Mouse (Mus musculus) adipocyte (in vitro differentiated cells): ENCODE data around the gene Nim1k.

Source experiments
- DNase-seq: peaks from one replicate; pipeline ENCODE4 v3.0.0-alpha.2; 2016; ENCODE audit warnings: low spot score

The Nim1k gene

DNA sequence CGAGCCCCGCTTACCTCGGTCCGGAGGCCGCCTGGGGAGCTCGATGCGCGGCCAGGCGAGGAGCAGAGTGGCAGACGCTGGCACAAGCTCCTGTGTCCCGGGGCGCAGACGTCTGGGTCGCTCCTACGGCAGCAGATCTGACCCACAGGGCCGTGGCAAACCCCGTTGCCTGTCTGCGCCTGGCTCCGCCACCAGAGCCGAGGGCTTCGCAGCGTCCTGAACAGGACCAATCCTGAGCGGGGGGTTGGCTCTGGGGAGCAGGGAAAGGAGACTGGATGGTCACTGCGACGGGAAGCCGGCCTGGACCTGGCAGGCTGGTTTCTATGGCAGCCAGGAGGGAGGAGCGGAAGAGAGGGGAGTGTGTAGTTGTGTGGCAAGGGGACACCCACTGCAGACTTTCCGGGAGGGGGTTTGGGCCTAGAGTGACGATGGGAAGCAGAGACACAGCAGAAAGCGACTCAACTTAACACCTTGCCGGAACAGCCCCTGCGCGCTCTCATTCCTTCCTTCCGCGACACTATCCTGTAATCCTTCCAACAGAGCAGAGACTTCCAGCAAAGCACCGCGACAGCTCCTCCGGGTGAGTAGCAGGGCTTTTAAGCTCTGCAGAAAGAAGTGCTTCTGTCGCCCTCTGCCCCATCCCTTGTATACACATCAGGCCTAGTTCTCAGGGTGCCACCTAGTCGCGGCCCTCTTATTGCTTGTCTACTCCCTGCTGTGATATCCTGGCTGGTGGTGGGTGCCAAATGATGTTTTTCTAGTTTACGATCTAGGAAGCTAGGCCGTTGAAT lies at the start of gene Nim1k:
Gene Nim1k (minus strand): TSS at position 202 of the 791 bp plus-strand sequence.
- DNase-seq = peak; percentile 79

DNA sequence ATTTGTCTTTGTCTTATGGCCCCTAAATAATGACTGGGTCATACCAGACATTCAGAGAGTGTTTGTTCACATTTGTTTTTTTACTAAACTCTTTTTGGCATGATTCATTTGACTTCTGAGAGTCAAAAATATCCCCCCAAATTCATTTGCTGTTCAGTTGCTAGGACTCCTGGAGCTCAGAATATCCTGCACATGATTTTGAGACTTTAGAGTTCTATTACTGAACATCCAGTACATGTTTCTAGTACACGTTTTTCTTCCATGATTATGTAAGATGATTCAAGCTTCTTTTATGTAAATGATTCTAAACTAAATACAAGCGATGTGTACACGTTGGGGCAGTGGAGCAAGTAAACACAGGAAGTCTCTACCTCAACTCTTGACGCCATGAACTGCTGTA lies 42.0 kb upstream of the Nim1k start:
- DNase-seq = no peak

DNA sequence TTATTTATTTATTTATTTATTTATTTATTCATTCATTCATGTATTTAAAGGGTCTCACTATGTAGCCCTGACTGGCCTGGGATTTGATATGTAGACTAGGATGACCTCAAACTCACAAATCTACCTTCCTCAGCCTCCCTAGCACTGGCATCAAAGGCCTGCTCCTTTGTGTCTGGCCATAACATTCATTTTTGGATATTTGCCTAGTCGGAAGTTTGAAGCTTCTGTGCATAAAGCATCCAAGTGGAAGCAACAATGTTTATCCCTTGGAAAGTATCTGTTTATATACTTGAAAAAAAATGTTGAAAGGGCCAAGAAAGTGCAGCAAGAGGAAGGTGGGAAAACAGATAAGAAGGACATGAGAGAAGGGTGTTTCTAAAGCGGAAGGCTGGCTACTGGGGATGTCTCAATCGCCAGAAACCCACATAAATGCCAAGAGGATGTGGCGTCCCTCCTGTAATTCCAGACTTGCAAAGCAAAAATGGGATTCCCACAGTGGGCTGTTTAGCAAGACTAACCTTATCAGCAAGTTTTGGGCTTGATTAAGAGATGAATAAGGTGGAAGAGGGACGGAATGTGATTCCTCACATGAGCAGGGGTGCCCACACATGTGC lies 37.2 kb upstream of the Nim1k start:
- DNase-seq = no peak

DNA sequence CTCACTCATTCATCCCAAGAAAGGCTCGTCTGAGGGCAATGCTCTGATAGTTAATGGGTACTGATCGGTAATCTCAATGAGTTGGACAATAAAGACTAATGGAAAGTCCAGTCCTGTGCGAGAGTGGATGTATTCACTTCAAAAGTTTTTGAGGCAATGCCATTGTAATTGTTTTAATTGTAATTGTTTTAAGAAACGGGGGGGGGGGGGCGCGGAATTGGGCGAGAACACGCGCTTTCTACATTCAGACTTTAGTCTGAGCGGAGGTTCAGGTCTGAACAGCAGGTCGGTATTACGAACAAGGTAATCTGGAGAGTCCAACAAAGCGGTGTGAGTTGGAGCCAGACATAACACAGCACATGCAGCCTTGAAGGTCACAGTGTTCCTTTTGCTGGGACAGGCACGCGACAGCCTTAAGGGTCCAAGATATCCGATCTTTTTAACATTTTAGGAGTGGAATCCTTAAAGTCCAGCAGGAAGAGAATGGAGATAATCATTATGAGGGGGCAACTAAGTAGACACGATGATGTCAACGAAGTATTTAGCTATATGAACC lies 36.0 kb upstream of the Nim1k start:
- no peak for DNase-seq

DNA sequence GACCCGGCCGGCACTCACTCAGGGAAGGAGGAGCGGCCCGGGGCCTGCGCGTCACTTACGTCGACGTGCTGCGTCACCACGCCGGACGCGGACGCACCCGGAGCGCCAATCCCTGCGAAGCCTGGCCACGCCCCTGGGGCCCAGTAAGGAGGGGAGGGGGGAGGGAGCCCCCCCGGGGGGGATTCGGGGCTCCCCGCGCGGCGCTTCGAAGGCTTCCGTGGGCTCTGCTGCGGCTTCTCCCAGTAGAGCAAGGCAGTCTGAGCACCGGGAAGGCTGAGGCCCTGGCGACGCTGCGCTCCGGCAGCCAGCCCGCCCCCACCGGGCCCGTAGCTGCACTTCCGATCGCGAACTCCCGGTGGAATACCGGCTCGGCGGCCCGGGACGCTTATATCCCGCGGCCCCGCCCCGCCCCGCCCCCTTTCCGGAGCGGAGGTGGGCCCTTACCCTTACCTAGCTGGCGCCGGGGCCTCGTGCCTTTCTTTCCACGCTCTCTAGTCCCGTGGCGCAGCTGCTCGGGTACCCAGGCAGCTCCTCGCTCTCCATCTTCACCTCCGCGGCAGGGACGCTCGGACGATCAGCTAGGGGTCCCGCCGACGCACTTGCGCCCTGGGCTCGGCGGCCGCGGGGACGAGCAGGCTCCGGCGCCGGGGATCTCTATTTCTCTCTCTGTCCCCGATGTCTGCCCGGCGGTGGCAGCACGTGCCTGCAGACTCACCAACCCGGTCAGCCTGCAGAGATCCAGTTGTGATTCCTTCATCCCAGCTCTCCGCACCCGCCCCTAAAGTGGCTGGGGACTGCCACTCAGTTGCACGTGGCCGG lies 35.3 kb upstream of the Nim1k start, which contains the start of gene Zfp131:
Gene Zfp131 (minus strand): TSS at position 129 of the 819 bp plus-strand sequence.
- peak; percentile 92 for DNase-seq

DNA sequence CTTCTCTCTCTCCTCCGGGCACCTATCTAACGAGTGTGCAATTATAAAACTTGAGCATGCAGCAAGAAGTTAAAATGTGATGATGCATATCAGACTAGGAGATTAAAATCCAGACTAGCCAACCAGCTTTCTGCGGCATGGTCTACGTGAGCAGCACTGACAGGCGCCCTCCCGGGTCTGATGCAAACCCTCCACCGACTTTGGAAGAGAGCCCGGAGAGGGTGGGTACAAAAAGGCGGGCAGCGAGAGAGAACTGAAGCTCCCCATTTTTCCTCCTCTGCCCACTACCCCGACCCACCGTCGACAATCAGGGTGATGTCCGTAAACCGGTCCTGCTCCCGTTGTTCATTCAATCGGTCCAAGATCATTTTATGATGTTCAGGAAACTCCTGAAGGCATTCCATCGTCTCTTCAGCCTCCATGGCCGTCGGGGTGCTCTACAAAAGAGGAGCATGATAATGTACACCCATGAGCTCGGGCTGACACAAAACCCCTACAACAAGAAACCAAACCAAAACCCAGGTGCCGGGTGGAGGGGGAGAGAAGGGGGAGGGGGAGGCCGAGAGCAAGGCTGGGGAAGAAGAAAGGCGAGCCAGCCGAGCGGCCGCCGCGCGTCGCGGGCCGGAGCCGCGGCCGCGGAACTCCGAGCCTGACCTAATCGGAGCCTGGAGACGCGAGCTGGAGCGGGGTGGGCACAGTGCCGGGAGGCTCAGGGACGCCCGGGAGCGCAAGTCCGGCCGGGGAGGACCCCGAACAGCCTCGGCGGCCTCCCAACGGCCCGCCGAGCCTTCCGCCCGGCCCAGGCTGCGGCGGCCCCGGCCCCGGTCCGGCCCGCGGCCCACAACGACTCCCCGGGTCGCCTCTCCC lies 34.4 kb upstream of the Nim1k start:
- peak; percentile 57 for DNase-seq

DNA sequence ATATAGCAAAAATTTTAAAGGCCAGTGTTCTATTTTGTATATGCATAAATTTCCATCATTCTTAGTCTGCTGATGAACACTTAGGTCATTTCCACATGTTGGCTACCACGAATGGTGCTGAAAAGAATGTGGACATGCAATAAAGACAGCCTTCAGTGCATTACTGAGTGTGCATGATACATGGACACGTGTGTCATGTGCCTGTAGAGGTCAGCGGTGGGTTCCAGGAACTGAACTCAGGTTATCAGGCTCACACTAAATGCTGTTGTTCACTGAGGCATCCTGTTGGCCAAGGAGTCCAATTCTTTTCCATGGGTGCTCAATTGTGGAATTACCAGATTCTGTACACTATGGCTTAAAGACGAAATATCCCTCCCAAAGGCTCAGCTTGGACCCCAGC lies 27.9 kb upstream of the Nim1k start:
- no peak for DNase-seq

DNA sequence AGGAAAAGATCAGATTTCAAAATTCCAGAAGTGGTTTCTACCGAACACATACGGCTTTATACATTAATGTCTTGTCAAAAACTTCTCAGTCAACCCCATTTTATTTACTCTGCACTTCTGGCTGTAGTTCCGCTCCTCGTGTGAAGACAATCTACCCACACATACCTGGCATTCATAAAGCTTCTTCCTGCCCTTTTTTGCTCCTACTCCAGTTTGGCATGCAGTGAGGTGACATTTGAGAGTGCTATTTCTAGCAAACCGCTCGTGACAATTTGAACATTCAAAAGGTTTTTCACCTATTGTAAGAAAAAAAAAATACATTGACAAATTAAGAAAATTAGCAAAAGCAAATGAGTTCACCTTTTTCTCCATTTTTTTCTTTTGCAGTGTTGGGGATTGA lies 12.9 kb upstream of the Nim1k start:
- DNase-seq = no peak

DNA sequence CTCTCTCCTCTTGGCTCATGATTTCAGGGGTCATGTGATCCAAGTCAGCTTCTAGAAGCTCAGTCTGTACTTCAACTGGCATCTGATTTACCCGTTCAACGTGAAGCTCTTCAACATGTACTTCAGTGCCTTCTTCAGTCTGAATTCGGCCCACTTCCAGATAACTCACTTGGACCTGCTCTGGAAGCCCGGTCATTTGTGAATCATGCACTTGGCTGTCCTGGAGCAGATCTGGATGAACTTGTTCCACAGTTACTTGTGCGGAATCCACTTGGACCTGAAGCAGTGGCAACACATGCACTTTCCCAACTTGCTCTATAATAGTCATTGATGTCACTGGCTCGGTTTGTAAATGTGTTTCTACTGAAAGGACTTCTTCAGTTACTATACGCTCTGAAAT lies 10.8 kb upstream of the Nim1k start:
- no peak for DNase-seq

DNA sequence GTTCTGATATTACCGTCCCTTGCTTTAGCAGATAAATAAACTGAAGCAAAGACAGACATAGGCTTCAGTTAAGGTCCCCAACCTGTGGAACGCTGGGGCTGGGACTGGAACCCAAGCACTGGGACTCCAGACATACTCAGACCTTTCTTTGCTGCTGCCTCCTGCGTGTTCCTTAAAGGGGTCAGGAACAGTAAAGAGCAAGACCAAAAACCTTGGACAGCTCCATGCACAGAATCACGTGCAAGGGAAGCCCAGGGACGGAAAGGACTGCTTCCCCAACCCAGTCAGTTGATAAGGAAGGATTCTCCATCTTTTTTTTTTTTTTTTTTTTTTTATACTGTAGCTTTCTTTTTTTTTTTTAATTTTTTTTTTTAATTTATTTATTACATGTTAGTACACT lies 1.1 kb upstream of the Nim1k start:
- peak; percentile 15 for DNase-seq

DNA sequence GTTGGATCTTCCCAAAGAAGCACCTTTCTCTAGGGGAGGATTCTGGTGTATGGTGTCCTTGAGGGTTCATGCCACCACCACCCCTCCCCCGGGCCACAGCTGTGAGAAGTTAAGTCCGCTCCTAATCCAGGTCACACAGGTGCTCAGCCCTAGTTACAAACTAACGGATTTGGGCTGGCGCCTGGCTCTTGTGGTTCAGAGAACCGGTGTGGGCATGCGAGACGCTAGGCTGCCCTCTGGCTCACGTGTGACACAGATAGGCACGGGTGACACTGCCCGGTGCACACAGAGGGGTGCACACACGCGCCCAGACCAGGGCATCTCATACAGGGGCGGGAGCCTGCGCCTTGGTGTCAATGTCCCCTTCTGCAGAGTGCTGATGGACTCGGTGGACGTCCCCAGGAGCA lies 538 bp downstream of the Nim1k start:
- DNase-seq = peak; percentile 6

DNA sequence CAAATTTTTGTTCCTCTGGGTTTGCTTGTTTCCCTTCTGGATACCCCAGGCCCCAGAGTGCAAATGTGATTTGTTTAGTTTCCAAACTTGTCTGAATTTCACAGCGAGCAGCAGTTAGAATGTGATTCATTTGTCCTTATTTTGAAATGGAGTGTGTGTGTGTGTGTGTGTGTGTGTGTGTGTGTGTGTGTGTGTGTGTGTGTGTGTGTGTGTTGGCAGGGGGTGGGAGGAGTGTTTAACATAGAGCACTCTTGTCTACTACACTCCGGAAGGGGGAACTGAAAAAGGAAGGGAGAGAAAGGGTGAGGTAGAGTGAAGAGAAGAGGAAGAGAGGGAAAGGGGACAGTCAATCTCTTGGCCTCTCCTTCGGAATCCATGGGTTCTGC lies 1.1 kb downstream of the Nim1k start:
- peak; percentile 11 for DNase-seq

DNA sequence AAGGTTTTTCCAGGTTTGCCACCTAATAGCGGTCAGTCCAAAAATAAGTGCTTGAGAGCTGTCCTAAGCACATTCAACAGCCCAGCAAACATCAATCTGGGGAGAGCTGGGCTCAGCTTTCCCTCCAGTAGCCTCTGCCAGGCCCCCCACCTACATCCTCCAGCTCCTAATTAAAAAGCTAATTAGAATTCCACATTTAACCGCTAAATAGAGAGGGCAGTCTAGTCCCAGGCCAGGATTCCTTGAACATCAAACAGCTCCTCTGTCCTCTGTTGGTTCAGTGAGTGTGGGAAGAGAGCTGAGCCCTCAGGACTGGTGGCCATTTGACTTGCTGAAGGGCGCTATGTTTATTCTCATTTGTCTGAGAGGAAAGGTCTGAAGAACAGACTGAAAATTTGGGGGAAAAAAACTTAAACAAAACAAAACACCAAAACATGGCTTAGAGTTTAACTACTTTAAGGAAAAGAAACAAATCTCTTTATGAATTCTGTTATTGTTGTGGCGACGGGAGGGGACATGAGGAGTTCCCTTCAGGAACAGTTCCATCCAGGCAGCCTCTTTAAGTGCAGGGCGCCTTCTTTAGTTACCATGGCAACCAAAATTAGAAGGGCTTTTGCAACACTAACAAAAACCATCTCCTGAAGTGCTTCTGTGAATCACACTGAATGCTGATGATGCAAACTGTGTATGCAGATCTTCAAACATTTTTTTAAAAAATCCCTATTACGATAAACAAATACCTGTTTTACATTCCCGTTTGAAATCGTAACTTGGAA lies 1.6 kb downstream of the Nim1k start:
- peak; percentile 13 for DNase-seq

DNA sequence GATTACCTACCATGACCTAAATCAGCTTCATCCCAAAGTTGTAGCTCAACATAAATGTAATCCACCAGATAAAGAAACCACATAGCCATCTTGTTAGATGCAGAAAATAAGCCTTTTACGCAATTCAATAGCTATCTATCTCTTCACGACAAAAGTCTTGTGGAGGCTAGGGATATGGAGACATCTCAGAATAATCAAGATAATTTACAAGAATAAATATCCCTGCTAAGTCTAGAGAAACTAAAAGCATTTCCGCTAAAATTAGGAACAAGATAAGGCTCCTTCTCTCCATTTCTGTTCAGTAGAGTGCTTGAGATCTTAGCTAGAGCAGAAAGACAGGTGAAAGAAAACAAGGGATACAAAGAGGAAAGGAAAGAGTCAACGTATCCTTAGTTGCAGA lies 8.8 kb downstream of the Nim1k start:
- DNase-seq = no peak

DNA sequence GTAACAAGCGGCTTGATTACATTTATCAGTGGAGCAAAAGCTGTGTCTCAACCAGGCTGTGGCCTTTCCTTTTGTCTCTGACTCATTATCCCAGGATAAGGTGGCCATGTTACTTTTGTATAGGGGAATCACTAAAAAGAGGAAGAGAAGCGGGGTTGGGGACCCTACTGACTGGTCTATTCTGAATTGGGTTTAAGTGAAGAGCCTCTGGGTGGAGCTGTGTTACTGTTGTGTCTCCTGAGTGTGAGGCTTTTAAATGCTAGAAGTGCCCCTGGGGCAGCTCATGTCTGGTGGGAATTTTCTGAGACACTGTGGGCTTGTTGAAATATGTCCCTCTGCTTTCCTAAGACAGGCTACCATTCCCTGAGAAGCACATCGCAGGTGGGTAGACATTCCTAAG lies 12.2 kb downstream of the Nim1k start:
- DNase-seq = no peak

DNA sequence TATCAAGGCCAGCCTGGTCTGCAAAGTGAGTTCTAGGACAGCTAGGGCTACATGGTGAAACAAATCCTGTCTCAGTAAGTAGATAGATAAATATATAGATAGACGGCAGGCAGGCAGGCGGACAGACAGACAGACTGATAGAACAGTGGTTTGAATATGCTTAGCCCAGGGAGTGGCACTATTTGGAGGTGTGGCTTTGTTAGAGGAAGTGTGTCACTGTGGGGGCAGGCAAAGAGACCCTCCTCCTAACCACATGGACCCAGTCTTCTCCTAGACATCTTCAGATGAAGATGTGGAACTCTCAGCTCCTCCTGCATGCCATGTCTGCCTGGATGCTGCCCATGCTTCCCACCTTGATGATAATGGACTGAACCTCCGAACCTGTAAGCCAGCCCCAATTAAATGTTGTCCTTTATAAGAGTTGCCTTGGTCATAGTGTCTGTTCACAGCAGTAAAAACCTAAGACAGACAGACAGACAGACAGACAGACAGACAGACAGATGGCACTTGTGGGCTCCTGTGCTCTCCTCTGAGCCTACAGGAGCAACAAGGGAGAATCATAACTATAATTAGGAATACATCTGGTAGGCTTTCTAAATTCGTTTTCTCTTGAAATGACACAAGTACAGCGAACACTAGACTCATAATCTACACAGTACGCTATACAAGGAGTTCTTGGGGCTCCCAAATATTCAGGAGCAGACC lies 12.8 kb downstream of the Nim1k start:
- DNase-seq = no peak

DNA sequence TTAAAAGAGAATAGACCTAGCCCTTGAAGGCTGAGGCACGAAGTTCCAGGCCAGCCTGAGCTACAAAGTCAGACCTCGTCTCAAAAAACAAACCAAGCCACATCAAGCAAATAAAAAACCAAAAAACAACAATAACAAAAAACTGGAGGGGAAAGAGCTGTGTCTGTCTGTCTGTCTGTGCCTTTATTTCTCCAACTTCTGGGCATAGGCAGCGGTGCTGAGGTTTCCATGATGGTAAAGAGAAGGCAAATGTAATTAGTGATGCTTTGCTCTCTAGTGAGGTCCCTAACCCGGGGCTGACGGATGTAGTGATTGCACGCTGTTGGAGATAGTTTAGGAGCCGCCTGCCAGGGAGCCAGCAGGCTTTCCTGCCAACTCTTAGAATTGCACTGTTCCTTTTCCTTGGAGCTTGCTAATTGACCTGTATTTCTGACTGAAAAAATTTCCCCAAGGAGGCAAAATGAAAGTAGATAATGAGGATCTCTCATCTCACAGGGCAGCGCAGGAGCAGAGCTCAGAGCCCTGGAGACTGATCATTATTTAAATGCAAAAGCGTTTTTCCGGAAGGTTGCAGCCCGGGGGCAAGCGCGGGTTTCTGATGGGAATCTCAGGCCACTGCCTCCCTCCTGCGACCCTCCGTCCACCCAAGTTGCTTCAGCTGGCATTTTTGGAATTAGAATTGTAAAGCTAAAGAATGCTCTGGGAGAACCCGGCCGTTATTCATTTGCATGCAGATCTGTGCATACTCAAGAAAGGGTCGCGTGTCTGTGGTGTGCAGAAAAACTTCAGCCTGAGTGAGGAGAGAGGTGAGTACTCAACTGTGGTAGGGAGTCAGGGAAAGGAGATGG lies 14.1 kb downstream of the Nim1k start:
- no peak for DNase-seq

DNA sequence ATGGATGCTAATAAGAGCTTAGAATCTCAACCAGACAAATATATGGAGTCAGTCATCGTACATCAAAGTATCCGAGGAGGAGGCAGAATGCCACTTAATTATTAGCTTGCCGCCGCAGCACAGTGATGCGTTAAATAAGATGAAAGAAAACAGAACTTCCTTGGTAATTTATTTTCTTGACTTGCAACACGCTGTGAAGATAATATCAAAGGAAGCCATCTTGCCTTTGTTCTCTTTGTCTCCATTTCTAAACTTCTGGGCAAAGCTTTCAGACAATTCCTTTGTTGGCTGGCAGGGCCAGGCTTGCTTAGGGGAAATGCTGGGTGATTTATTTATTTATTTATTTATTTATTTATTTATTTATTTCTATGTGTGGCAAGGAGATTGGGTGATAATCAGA lies 24.2 kb downstream of the Nim1k start:
- DNase-seq = no peak

DNA sequence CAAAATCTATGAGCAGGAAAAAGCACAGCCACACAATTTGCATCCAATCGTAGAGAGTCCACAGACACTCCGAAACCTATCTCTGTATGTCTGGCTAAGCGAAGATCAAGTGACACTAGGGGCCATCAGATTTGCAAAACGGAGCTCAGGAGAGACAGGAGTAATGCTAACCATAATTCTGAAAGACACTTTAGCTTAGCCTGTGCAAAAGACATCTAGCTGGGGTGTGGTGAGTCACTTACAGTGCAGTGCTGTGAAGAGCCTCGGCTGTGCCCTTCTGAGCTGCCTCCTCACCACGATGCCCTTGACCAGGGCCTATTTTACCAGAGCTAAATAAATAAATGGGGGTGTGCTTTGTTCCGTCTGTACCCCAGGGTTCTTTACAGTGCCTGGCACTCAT lies 26.3 kb downstream of the Nim1k start:
- DNase-seq = no peak
